Mouse (Mus musculus): ENCODE data around the gene 1810062G17Rik.

Gene 1810062G17Rik

DNA sequence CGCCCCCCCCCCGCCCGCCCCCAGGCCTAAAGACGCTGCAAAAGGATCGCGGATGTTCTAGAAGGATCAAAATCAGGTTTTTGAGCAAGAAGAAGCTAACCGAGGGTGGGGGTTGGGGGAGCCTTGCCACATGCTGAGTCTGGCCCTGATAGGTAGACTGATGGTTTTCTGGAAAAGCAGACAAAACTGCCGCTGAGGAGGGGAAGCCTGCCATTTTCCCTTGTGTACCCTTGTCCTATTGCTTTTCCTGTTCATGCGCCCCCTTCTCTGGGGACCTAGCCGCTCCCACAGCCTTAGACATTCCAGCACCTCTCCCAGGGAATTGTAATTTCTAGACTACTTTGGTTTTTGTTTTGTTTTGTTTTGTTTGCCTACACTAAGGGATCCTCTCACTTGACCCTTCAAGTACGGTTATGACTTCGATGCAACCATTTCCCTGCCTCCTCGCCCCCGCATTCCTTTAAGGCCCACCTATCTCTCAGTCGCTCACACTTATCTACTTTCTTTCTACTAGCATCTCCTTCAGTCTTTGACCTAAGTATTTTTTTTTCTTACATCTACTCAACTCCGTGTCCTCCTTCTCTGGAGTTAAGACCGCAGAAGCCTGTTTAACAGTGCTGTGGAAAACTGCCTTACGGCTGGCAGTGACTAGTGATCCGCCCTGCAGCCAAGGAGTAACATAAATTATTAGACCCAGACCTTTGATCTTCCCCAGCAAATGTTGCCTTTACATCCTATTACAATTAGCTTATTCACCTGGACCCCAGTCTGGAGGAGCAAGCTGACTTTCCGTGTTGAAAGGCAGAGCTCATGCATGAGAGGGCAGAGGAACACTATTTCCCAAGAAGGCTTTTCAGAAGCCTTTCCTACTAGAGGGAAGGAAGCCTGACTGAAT lies 771 bp downstream of the 1810062G17Rik start:
- in situ Hi-C loops (cut with MboI), result no loop called here

DNA sequence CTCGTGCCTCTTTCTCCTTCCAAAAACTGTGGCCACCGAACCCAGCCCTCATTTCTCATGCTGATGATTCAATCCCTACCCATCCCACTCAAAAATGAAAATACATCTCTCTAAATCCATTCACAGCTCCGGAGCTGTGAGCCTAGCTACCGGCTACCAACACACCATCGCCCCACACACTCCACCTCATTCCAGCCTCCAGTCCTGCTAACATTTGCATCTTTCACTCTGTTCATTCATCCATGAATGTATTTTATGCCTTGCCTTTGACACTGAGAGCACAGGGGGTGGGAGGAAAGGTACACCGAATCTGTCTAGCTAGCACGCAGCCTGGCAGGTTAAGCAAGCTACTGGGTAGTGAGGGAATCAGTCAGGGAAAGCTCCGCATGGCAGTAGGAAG lies 3.0 kb downstream of the 1810062G17Rik start:
- in situ Hi-C loops (cut with MboI), result no loop called here

DNA sequence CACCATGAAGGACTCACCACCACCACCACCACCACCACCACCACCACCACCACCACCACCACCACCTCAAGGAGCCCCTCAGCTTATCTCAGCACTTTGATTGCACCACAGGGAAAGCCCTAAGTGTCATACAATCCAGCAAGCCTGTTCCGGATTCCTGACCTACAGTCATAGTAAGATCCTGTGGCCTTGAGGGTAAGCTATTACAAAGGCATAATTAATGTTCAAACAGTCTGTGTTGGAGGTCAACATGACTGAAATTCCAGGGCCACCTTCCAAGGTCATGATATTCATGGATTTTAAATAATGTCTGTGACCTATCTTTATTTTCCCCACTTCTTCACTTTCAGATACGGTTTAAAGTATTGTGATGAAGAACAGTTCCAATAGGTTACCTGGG lies 4.7 kb downstream of the 1810062G17Rik start:
- in situ Hi-C loops (cut with MboI), result no loop called here

DNA sequence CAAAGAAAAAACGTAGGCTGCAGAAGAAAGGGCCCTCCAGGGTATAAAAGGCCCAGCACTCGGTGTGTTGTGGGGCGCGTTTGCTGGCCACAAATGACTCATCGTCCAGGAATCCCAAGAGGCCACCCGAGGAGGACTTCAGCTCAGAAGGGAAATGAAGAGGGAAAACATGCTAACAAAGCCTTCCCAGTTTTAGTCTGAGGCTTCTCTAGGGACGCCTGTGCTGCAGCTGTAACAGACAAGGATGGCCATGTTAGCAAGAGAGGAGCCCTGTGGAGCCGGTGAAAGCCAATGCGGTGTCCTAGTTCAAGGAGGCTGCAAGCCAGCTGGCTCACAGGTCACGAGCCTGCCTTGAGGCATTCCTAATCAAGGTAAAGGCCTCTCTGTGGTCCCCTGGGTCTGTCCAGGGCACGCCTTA lies 6.0 kb downstream of the 1810062G17Rik start:
- in situ Hi-C loops (cut with MboI), result no loop called here

DNA sequence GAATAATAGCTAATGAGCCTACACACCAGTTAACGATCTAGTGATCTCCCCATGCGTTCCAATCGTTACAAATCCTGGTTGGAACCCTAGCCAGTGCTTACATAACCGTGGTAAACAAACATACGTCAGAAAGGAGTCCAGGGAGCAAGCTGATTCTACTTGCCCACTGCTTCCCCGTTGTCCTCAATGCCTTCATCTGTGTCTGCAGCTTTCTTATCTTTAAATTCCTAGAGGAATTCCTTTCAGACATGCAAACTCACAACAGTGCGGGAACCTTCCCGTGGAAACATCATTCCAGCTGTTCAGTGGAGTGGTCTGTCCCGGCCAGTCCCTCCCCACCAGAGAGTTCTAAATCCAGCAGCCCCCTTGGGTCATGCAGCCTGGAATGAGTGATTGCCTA lies 7.2 kb downstream of the 1810062G17Rik start:
- in situ Hi-C loops (cut with MboI), result no loop called here

DNA sequence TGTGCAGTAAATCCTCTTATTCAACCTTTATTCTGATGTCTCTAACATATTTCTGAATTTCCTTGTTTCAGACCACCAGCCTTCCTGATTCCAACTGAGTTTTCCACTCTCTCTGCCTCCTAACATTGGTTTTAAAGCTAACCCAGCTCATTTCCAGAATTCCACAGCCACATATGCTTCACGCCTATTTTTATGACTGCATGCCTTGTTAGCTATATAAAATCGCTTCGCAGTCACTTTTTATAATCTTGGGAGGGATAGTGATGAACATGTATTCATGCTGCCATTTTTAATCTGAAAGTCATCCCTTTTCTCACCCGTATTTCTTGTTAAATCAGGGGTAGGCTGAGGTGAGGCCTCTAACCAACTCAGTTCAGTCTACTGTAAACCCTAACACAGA lies 8.6 kb downstream of the 1810062G17Rik start:
- in situ Hi-C loops (cut with MboI), result no loop called here

DNA sequence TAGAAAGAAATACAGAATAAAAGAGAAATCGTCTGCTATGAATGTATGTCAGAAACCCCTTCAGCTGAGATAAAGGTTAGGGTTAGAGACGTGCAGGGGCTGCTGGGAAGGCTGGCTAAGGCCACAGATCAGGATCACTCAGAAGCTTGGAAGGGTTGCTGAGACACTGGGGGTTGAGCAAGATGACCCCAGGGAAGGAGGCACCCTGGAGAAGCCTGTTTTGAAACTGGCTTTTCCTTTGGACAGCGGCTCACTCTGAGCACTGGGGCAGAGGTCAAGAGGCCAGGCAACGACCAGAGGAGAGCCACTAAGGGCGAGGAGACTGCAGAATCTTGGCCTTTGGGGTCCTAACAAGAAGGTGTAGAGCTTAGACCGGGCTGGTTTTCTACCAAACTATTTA lies 10.4 kb downstream of the 1810062G17Rik start:
- in situ Hi-C loops (cut with MboI), result no loop called here

DNA sequence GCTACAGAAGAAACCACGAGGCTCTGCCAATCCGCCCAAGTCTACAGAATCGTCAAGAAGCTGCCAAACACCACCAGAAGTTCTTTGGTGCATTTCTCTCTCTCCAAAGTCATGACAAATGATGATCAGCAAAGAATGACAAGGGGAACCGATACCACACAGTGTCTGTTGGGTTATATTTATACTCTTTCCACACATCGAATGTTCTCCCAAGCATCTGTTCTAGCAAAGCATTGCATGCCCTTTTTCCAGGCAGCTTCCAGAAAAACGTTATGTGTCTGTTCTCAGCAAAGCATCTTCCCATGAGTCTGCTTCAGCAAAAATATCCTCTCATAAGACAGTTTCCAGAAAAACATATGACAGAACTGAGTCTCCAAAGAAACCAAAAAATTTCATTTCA lies 11.1 kb downstream of the 1810062G17Rik start:
- in situ Hi-C loops (cut with MboI), result no loop called here

DNA sequence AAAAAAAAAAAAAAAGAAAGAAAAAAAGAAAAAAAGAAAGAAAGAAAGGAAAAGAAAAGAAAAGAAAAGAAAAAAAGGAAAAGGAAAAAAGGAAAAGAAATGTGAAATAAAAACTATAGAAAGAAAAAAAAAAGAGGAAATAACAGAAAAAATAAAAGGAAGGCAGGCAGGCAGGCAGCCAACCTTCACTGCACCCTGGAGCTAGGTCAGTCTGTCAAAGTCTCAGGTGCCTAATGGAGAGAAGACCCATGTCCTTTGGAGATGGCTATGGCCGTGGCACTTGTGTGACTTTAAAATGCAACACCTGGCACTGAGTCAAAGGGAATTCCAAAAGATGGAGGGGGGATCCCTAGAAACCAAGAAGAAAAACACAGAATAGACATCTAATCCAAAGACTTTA lies 12.6 kb downstream of the 1810062G17Rik start:
- in situ Hi-C loops (cut with MboI), result no loop called here

DNA sequence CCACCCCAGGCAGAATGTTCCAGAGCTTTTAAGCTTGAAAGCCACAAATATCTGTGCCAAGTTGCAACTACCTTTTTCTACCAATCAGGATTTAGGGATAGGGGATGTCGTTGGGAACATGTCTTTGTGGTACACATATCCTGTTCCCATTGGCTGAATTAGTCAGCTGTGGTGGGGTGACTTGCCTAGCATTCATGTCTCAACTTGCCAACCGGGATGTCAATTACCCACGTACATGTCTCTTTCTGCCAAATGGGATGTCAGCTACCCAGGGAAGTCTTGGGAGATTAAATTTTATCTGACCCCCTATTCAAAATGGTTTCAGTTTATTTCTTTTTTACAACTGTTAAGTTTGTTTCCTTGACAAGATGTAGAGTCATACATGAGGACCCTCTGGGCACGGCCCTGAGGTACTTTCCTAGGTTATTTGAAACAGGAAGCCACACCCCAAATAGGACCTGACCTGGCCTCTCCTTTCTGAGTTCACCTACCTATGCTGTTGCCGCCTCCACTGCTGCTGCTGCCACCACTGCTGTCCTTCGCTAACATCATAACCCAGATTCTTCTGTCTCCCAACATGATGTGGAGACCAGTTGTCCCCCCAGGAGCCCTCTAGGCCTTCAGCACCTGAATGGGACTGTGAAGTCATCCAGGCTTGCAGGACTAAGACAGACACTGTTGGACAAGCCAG lies 13.3 kb downstream of the 1810062G17Rik start:
- in situ Hi-C loops (cut with MboI), result no loop called here

DNA sequence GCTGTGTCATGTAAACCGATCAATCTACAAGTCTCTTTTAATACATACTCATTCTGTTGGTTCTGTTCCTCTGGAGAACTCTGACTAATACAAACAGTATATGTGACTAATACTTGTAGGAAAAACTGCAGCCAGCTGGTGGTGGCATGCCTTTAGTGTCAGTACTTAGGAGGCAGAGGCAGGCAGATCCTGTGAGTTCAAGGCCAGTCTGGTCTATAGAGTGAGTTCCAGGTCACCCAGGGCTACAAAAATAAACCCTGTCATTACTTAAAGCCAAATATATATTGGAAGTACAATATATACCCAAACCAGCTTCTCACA lies 13.8 kb downstream of the 1810062G17Rik start:
- in situ Hi-C loops (cut with MboI), result no loop called here

DNA sequence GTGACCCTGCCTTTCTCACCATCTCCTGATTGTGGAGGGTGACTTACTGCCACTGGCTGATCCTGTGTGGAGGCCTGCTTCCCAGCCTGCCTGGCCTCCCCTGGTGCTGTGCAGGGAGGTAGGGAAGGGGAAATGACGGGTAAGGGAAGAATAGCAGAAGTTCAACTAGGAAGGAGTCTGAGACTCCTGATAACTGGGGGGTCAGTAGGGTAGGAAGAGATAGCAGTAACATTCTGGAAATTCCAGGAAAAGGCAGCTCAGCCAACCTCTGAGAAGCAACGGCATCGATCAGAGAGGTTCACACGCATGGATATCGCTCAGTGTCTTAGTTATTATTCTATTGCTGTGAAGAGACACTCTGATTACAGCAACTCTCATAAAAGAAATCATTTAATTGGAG lies 15.8 kb downstream of the 1810062G17Rik start:
- in situ Hi-C loops (cut with MboI), result no loop called here

DNA sequence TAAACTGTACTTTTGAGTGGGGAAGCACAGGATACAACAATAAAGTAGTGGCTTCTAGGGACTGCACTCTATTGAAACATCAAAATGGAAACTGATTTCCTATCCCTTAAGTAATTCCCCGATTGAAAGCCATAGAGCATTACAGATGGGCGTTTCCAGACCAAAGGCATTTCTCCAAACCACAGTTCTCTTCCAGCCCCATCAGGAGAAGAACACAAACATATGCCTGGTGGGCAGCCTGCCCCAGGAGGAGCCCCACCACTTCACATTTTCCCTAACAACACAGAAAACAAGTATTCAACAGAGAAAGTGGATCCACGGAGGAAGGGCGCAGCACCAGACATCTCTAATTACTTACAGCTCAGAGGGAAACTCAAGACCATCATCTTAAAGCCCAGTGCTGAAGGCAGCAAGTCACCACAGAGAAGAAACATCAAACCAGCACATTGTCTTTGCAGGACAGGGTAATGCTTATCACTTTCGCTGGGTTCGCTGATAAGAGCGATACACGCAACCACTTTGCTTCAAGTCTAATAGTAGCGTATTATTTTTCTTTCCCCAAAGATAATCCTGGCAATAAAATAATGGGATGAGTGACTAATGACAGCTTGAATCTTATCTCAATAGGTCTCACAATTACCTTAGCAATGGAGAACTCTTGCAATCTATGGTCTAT lies 17.1 kb downstream of the 1810062G17Rik start:
- in situ Hi-C loops (cut with MboI), result no loop called here

DNA sequence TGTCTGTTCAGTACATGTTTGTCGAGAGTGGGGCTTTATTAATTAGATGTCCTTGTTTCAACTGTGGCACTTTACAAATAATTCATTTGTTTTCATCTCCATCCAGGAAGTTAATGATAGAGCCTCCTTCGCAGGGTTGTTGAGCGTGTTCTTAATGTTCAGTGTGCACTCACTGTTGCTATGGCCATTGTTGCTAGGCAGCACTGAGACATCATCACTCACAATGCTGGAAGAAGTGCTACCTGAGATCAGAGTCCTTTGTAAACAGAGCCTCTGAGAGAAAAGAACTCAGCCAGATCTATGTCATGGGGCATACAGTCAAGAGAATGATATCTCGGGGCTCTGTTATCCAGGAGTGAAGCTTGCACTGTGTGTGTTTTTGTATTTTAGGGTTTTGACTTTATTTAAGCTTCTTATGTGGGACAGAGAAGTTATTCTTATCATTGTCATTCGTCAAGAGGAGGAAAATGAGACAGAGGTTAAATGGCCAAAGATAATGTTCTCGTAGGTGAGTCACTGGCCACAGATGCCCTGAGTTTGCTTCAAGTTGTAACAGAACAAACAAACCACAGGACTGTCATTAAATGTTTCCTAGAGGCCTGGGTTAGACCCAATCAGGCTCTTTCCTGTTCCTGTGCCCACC lies 18.0 kb downstream of the 1810062G17Rik start:
- in situ Hi-C loops (cut with MboI), result no loop called here

DNA sequence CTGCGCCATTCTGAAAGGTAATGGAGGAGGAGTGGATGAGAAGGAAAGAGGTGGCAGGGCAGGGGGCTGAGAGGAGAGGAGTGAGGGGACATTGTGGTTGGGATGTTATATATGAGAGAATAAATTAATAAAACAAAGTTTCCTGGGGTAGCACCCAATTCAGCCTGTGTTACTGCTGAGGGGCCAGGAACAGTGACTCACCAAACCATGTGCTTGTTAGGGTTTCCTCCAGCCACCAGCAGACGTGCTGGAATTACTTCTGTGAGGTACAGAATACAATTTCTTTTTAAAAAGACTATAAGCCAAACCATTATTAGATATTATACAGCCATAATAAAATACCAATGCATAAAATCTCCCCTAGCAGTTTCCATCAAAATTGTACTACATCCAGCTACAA lies 18.9 kb downstream of the 1810062G17Rik start:
- in situ Hi-C loops (cut with MboI), result no loop called here

DNA sequence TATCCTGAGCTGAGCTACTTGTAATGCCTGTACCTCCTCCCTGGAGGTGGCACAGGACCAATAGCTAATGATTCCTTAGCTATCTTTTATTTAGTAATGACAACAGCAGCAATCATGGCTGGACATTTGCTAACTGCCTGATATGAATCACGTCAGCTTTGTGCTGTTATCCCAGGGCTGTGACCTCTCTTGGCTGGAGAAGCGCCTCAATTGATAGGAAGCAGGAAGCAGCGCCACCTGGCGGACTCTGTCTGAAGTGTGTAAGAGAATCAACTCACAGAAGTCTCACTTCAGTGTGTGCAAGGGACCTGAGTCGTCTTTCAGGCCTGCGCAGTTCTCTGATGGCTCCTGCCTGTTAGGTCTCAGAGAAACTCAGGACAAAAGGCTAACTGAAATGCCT lies 19.7 kb downstream of the 1810062G17Rik start:
- in situ Hi-C loops (cut with MboI), result no loop called here

DNA sequence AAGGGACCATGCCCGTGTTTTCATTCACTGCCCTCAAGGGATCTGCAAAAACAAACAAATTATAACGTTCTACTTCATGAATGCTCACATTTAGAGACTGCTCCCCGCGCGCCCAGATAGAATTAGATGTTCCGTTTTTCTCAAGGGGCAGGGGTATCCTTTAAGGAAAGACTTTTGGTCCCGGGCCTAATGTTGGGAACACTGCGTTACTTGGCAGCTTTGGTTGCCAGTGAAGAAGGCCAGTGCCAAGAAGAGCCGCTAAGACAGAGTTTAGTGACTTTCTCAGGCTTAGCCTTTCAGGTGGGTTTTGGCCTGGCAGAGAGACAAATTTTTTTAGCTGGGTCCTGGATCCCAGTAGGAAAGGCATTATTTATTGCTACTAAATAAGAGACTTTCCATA lies 20.5 kb downstream of the 1810062G17Rik start:
- in situ Hi-C loops (cut with MboI), result no loop called here

DNA sequence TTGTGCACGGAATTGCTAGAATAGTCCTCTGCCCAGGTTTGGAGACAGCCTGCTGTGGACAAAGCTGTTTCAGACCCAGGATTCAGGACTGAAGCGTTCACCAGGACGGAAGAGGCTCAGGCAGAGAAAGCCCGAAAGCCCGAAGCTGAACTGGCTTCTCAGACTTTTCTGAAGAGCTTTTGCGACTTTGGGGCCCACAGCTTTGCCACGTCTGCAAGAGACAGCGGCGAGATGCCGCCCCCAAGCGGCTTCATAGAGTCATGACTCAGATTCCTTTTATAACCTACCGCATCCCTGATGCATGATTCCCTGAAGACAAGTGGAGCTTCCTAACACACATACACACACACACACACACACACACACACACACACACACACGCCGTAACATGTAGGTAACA lies 21.0 kb downstream of the 1810062G17Rik start:
- in situ Hi-C loops (cut with MboI), result no loop called here

DNA sequence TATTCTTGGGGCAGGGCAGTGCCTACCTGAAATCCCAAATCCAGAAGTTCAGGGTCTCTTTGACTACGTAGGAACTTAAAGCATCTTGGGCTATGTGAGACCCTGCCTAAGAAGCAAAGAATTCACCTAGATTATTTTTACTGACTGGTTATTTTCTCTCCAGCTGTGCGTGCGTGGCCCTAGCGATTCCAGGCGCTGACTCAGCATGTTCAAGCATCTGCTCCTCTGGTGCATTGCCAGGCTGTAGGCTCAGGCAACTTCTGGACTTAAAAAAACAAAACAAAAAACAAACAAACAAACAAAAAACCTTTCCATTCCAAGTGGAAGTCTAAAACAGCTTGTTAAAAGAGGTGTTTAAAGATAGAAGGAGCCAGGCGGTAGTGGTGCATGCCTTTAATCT lies 22.5 kb downstream of the 1810062G17Rik start:
- in situ Hi-C loops (cut with MboI), result no loop called here

DNA sequence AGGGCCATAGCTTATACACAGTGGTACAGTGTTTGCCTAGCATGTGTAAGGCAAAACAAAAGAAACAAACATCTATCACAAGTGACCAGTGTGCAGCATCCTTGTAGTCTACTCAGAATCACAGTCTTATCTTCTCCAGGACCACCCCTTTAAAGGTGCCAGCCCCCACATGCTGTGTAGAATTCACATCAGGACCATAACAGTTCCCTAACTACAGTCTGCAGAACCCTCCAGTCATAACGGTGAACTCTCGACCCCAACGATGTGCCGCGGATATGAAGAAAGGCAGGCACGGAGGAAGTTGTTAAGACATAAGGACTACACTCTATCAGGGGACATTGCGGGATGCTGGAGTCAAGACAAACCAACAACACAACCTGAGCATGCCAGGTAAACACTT lies 23.7 kb downstream of the 1810062G17Rik start:
- in situ Hi-C loops (cut with MboI), result no loop called here

DNA sequence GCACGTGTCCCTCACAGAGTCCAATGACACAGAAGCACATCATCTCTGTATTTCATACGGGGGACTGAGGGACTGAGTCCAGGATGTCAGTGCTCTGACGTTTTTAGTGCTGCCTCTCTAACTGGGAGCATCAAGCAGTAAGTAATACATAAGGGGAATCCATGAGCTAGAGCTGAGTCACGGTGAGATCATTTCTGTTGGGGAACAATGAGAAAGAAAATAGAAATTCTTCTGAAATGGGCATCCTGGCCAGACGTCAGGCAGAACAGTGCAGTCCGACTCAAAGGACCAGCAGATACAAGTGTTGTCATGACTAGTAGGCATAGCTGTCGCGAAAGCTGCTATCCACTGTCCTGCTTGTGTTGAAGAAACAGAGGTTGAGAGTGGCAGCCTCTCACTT lies 25.2 kb downstream of the 1810062G17Rik start:
- in situ Hi-C loops (cut with MboI), result no loop called here

DNA sequence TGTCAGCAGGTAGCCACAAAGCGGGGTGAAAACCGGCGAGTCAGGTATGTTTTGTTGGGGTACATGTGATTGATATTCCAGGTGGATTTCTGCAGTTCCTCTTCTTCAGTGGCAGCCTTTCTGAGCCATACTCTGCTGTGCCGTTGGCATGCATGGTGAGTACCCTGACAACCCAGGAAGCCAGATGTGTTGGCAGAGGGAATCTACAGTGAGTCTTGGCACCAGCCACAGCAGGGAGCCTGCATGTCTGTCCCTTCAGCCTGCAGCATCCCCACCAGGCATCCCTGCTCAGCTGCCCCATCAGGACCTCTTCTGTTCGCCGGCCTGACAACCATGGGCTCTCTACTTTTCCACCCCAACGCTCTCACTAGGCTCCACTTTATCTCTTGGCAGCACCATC lies 25.8 kb downstream of the 1810062G17Rik start:
- in situ Hi-C loops (cut with MboI), result no loop called here

All from mature B cell (primary cell).